Mouse (Mus musculus) C2C12 (cell line): Measurements from ENCODE around the gene Pigs.

Source experiments
- CTCF ChIP-seq: IDR thresholded peaks from one replicate; pipeline ENCODE4 v1.5.1; 2011; ENCODE audit not compliant: control insufficient read depth, insufficient read depth, insufficient read length
- MAX ChIP-seq: IDR thresholded peaks from one replicate; pipeline ENCODE4 v1.6.1; 2011; ENCODE audit warnings: mild to moderate bottlenecking, control low read depth
- MYOD1 ChIP-seq: IDR thresholded peaks from one replicate; pipeline ENCODE4 v1.6.1; 2011; ENCODE audit warnings: low read depth; ENCODE audit not compliant: control insufficient read depth, insufficient read length
- MYOG ChIP-seq: IDR thresholded peaks from one replicate; pipeline ENCODE4 v1.6.1; 2011; ENCODE audit not compliant: control insufficient read depth, insufficient read length; ENCODE audit errors: extremely low read depth
- USF1 ChIP-seq: IDR thresholded peaks from one replicate; pipeline ENCODE4 v1.6.1; 2011; ENCODE audit warnings: low read depth, mild to moderate bottlenecking, control low read depth, moderate library complexity

DNA sequence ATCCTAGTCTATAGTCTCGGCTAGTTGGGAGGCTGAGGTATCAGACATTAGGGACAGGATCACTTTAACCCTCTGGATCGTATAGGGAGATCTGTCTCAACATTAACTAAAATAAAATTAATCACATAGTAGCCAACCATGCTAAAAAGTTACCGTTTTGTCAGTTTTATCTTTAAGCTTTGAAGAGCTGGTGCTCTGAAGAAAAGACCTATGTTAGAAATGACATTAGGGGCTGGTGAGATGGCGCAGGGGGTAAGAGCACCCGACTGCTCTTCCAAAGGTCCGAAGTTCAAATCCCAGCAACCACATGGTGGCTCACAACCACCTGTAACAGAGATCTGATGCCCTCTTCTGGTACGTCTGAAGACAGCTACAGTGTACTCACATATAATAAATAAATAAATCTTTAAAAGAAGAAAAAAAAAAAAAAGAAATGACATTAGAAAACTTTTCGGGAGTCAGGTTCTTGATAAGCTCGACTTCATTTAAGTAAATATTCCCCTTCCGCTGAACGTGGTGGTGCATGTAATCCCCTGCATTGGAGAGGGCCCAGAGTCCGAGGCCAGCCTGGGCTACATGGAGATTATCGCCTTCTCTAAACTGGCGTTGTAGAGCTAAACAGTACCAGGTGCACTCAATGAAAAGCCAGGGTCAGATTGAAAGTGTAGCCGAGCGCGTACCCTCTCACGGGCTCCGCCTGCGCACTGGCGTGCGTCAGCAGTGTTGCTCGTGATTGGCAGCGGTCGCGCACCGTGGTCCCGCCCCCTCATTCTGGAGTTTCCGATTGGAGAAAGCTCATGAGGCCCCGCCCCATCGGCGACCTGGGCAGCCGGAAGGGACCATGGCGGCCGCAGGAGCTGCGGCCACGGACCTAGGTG lies at the start of gene Pigs:
- no peak for TF ChIP-seq CTCF
- TF ChIP-seq MYOG: no peak
- TF ChIP-seq USF1: no peak
- no peak for TF ChIP-seq MAX
- TF ChIP-seq MYOD1: no peak
